Comparison of ENCODE assay signal across 8 mouse cellular contexts in the genomic region with DNA sequence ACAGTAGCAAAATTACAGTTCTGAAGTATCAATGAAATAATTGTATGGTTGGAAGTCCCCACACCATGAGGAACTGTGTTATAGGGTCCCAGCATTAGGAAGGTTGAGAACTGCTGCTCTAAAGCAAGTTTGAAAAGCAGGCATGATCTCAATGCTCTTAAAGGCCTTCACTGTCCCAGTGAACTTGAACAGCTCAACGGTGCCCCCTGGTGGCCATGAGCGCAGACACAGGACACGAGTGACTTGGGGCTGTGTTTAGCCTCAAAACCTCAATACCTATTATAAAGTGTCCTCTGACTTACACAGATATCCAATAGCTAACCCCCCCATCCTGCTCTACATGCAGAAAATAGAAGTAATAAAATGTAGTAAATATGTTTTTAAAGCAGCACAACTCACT.
A peak's percentile ranks its signal among the peaks of the same experiment; 100 is the strongest.
DNase-seq lines count a peak whose midpoint lies in the region; ATAC-seq and TF ChIP-seq lines count a peak whose summit lies in the region.

No protein-coding gene starts in this region.

- H3K36me3 ChIP-seq in heart, embryonic 14.5 days (ENCODE audit: control insufficient read depth, insufficient read depth, low read length), result no peaks in the 10 kb centered on the region
- H3K36me3 ChIP-seq in liver, embryonic 12.5 days, result peaks cover 35% of the 10 kb centered on the region
- H3K36me3 ChIP-seq in neural tube, embryonic 11.5 days (ENCODE audit: control insufficient read depth, insufficient read depth, low read length), result no peaks in the 10 kb centered on the region
- H3K36me3 ChIP-seq in stomach, embryonic 16.5 days (ENCODE audit: control insufficient read depth, insufficient read depth, low read length), result no peaks in the 10 kb centered on the region

- no peak overlapping the region for H3K4me3 ChIP-seq in heart, embryonic 14.5 days (ENCODE audit: control insufficient read depth in 1 of 2, insufficient read depth in 1 of 2, low read depth in 1 of 2, low read length in 2 of 2)
- no peak overlapping the region for H3K4me3 ChIP-seq in liver, embryonic 12.5 days
- no peak overlapping the region for H3K4me3 ChIP-seq in neural tube, embryonic 11.5 days (ENCODE audit: low read depth, low read length)
- H3K4me3 ChIP-seq in stomach, embryonic 16.5 days (replicated peaks; ENCODE audit: low read length), result no peak overlapping the region

- no peak overlapping the region for H3K9ac ChIP-seq in heart, embryonic 14.5 days (ENCODE audit: low read length)
- no peak overlapping the region for H3K9ac ChIP-seq in liver, embryonic 12.5 days
- H3K9ac ChIP-seq in neural tube, embryonic 11.5 days (ENCODE audit: low read length), result no peak overlapping the region
- no peak overlapping the region for H3K9ac ChIP-seq in stomach, embryonic 16.5 days (ENCODE audit: low read length)

- H3K27me3 ChIP-seq in heart, embryonic 14.5 days (ENCODE audit: control insufficient read depth, insufficient read depth, low read length), result no peaks in the 10 kb centered on the region
- no peaks in the 10 kb centered on the region for H3K27me3 ChIP-seq in liver, embryonic 12.5 days (replicated peaks)
- H3K27me3 ChIP-seq in neural tube, embryonic 11.5 days (ENCODE audit: control insufficient read depth, insufficient read depth, low read length), result no peaks in the 10 kb centered on the region
- H3K27me3 ChIP-seq in stomach, embryonic 16.5 days (ENCODE audit: control insufficient read depth, insufficient read depth, low read length), result no peaks in the 10 kb centered on the region

- H3K27ac ChIP-seq in heart, embryonic 14.5 days (replicated peaks in 1 of 2; ENCODE audit: control insufficient read depth in 1 of 2, insufficient read depth in 1 of 2, low read depth in 2 of 2, low read length in 2 of 2), result no peak overlapping the region
- H3K27ac ChIP-seq in liver, embryonic 12.5 days, result no peak overlapping the region
- H3K27ac ChIP-seq in neural tube, embryonic 11.5 days (ENCODE audit: low read depth, low read length), result no peak overlapping the region
- H3K27ac ChIP-seq in stomach, embryonic 16.5 days (ENCODE audit: low read length), result no peak overlapping the region

- peak; percentile 85 for DNase-seq in CD4-positive helper T cell, adult 2 months (ENCODE audit: low read depth, low spot score)
- peak; percentile 91 for DNase-seq in brain, embryonic 14.5 days (ENCODE audit: low read depth)
- DNase-seq in kidney, postnatal 10 days, result peak; percentile 93
- peak; percentile 84 for DNase-seq in neural tube, embryonic 11.5 days (ENCODE audit: low spot score)

- no peaks in the 10 kb centered on the region for H3K9me3 ChIP-seq in heart, embryonic 14.5 days (ENCODE audit: control insufficient read depth, low read length)
- H3K9me3 ChIP-seq in liver, embryonic 12.5 days (replicated peaks), result no peaks in the 10 kb centered on the region
- no peaks in the 10 kb centered on the region for H3K9me3 ChIP-seq in neural tube, embryonic 11.5 days (ENCODE audit: control insufficient read depth, low read length)
- no peaks in the 10 kb centered on the region for H3K9me3 ChIP-seq in stomach, embryonic 16.5 days (replicated peaks; ENCODE audit: control insufficient read depth, low read length)

- peak; percentile 99 for TF ChIP-seq CTCF in brain, embryonic 14.5 days (IDR thresholded peaks at IDR 0.05; ENCODE audit: borderline replicate concordance, extremely low read depth, insufficient read depth, insufficient read length)

- no peak overlapping the region for H3K4me2 ChIP-seq in heart, embryonic 14.5 days (ENCODE audit: low read length)
- H3K4me2 ChIP-seq in liver, embryonic 12.5 days, result no peak overlapping the region
- no peak overlapping the region for H3K4me2 ChIP-seq in neural tube, embryonic 11.5 days (ENCODE audit: low read depth)
- no peak overlapping the region for H3K4me2 ChIP-seq in stomach, embryonic 16.5 days (ENCODE audit: low read depth, low read length)

- ATAC-seq in erythroid progenitor cell, adult 5-6 weeks (replicated peaks; ENCODE audit: low FRiP score, poor library complexity, severe bottlenecking), result peak; percentile 85
- peak; percentile 60; the same call in 1 of the 2 replicates for ATAC-seq in heart, embryonic 14.5 days (ENCODE audit: insufficient number of reproducible peaks, insufficient read depth, low FRiP score, low read depth)
- peak; percentile 69 for ATAC-seq in liver, embryonic 12.5 days
- ATAC-seq in neural tube, embryonic 11.5 days (ENCODE audit: insufficient read depth, low FRiP score, low TSS enrichment), result peak; percentile 76
- peak; percentile 83; the same call in 1 of the 2 replicates for ATAC-seq in stomach, embryonic 16.5 days (ENCODE audit: insufficient read depth, low FRiP score)

- peaks cover 13 to 16% of the 10 kb centered on the region in 2 experiments for H3K4me1 ChIP-seq in heart, embryonic 14.5 days (ENCODE audit: control insufficient read depth in 2 of 2, insufficient read depth in 2 of 2, low read length in 2 of 2)
- H3K4me1 ChIP-seq in liver, embryonic 12.5 days, result peaks cover 9% of the 10 kb centered on the region
- H3K4me1 ChIP-seq in neural tube, embryonic 11.5 days (ENCODE audit: control insufficient read depth, insufficient read depth, low read length), result no peaks in the 10 kb centered on the region
- 0 out of 2 replicates have a peak, but pooled peaks cover 8% of the 10 kb centered on the region for H3K4me1 ChIP-seq in stomach, embryonic 16.5 days (ENCODE audit: control insufficient read depth, insufficient read depth, low read length)

- TF ChIP-seq POLR2A in brain, embryonic 14.5 days (IDR thresholded peaks at IDR 0.05; ENCODE audit: borderline replicate concordance, extremely low read depth, insufficient read depth, insufficient read length, poor library complexity, severe bottlenecking), result no peak

- 0% methylated on average over 3 of the region's 3 CpGs for WGBS in heart, embryonic 14.5 days
- WGBS in liver, embryonic 12.5 days (ENCODE audit: insufficient replicate concordance), result 0% methylated on average over 3 of the region's 3 CpGs
- WGBS in neural tube, embryonic 11.5 days, result 0% methylated on average over 3 of the region's 3 CpGs
- under 1% methylated on average over 3 of the region's 3 CpGs for WGBS in stomach, embryonic 16.5 days
